Mouse (Mus musculus): ENCODE measurements around the gene Irgq. TPM values are rescaled to one million over a fixed set of nuclear protein-coding genes. Genes with fewer than 3 reads are reported as not detected.

Irgq gene
- total and polyA plus RNA-seq, 3 experiments: 12.9 to 17.4 (median 16.1) TPM

DNA sequence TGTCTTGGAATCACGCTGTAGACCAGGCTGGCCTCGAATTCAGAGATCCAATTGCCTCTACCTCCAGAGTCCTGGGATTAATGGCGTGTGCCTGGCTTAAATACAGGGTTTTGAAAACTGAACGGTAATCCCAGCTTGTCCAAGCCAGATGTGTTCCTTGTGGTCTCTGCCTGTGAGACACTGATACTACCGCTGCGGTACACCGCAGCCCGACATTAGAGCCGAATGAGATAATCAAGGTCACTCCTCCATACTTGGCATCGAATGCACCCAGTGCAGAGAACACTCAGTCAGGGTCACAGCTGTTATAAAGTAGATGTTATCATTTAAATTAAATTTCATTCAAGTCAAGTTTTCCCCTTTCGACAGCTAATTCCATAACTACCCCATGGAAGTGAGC is 1.6 kb upstream of the Irgq start:
- Histone ChIP-seq H3K27me3 (ENCODE audit: control insufficient read depth, insufficient read depth, low read length) (no peaks in the 10 kb centered on the region), H3K4me1 (ENCODE audit: control insufficient read depth, insufficient read depth, low read length) (peaks cover 2% of the 10 kb centered on the region; the same call in 1 of the 2 replicates), H3K36me3 (ENCODE audit: control insufficient read depth, insufficient read depth, low read length) (peaks cover 3% of the 10 kb centered on the region; the same call in 1 of the 2 replicates), H3K9ac (ENCODE audit: low read depth, low read length) (no peak overlapping the region), H3K79me2 (replicated peaks; ENCODE audit: control insufficient read depth, insufficient read depth, low read length) (no peaks in the 10 kb centered on the region; the same call in 1 of the 2 replicates), H3K27ac (no peak overlapping the region; the same call in 1 of the 2 replicates), H3K4me3 (no peak overlapping the region)
- 66% methylated on average over 11 of the region's 11 CpGs for WGBS
- no peak for DNase-seq
- TF ChIP-seq EP300 (IDR thresholded peaks at IDR 0.05; ENCODE audit: insufficient read depth, low read depth, low read length) (no peak), POLR2A (IDR thresholded peaks at IDR 0.05; ENCODE audit: insufficient read depth, low read depth, low read length) (no peak), CTCF (IDR thresholded peaks at IDR 0.05) (no peak)
- intact Hi-C loops (cut with DNase I): loop anchor here (5.0 kb wide), 1 partner anchor 57 kb away; no protein-coding TSS in a partner anchor

DNA sequence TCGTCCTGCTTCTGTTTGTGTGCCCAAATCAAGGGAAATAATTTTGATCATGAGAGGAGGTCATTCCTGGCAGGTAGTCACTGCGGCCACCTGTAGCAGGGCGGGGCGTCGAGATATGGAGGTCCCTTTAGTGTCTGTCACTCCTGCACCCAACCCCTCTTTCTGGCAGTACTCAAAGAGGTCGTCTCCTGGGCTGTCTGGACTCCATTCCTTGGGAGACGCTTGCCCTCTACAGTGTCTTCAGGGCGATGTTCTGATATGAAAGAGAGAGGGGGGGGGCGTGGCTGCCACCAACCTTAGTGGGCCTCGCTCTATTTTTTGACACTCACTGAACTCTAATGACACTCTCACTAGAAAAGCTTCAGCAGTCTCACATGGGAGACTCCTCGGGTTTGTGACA is 909 bp upstream of the Irgq start:
- intact Hi-C loops (cut with DNase I): loop anchor here (5.0 kb wide), 1 partner anchor 57 kb away; no protein-coding TSS in a partner anchor
- Histone ChIP-seq H3K36me3 (ENCODE audit: control insufficient read depth, insufficient read depth, low read length) (peaks cover 3% of the 10 kb centered on the region; the same call in 1 of the 2 replicates), H3K4me1 (ENCODE audit: control insufficient read depth, insufficient read depth, low read length) (peaks cover 2% of the 10 kb centered on the region; the same call in 1 of the 2 replicates), H3K79me2 (replicated peaks; ENCODE audit: control insufficient read depth, insufficient read depth, low read length) (peaks cover 2% of the 10 kb centered on the region; the same call in 1 of the 2 replicates), H3K27me3 (ENCODE audit: control insufficient read depth, insufficient read depth, low read length) (no peaks in the 10 kb centered on the region), H3K9ac (ENCODE audit: low read depth, low read length) (peak overlapping the region; percentile 77), H3K4me3 (peak overlapping the region; percentile 61), H3K27ac (peak overlapping the region; percentile 86)
- DNase-seq: no peak
- WGBS: 39% methylated on average over 11 of the region's 11 CpGs
- no peak for TF ChIP-seq CTCF (IDR thresholded peaks at IDR 0.05)
- TF ChIP-seq EP300 (IDR thresholded peaks at IDR 0.05; ENCODE audit: insufficient read depth, low read depth, low read length): no peak
- TF ChIP-seq POLR2A (IDR thresholded peaks at IDR 0.05; ENCODE audit: insufficient read depth, low read depth, low read length): no peak

DNA sequence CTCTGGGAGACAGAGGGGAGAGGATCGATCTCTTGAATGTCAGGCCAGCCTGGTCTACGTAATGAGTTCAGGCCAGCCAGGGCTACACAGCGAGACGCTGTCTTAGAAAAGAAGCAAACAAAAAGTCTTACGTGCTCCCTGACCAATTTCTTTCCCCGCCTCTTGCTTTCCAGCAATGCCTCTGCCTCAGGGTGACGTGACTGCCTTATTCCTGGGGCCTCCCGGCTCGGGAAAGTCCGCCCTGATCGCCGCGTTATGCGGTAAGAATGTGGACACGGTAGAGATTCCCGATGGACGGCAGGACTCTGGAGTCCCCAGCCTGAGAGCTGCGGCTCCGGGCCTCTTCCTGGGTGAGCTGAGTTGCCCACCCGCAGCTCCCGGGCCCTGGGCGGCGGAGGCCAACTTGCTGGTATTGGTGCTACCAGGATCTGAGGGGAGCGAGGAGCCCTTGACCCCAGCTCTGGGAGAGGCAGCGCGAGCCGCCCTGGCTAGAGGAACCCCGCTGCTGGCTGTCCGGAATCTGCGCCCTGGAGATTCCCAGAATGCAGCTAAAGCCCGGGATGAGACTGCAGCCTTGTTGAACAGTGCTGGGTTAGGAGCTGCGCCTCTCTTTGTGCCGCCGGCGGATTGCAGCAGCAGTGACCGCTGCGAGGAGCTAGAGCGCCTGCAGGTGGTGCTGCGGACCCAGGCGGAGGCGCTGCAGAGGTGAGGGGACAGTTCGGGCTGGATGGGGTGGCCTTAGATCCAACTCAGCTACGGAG is 902 bp downstream of the Irgq start:
- H3K9ac ChIP-seq (ENCODE audit: low read depth, low read length): peak overlapping the region; percentile 67
- TF ChIP-seq POLR2A (IDR thresholded peaks at IDR 0.05; ENCODE audit: insufficient read depth, low read depth, low read length): no peak
- TF ChIP-seq CTCF (IDR thresholded peaks at IDR 0.05): peak; percentile 89
- DNase-seq: peak; percentile 78 to 80
- peaks cover 3% of the 10 kb centered on the region; the same call in 1 of the 2 replicates for H3K36me3 ChIP-seq (ENCODE audit: control insufficient read depth, insufficient read depth, low read length)
- H3K27me3 ChIP-seq (ENCODE audit: control insufficient read depth, insufficient read depth, low read length): no peaks in the 10 kb centered on the region
- WGBS: 2% methylated on average over 43 of the region's 43 CpGs
- H3K4me1 ChIP-seq (ENCODE audit: control insufficient read depth, insufficient read depth, low read length): peaks cover 2% of the 10 kb centered on the region; the same call in 1 of the 2 replicates
- H3K4me3 ChIP-seq: peak overlapping the region; percentile 61
- H3K27ac ChIP-seq: peak overlapping the region; percentile 86
- H3K79me2 ChIP-seq (replicated peaks; ENCODE audit: control insufficient read depth, insufficient read depth, low read length): peaks cover 2% of the 10 kb centered on the region; the same call in 1 of the 2 replicates
- intact Hi-C loops (cut with DNase I): loop anchor here (5.0 to 10.0 kb wide), 3 partner anchors 61 to 443 kb away; partner anchors contain the start of gene Rabac1

DNA sequence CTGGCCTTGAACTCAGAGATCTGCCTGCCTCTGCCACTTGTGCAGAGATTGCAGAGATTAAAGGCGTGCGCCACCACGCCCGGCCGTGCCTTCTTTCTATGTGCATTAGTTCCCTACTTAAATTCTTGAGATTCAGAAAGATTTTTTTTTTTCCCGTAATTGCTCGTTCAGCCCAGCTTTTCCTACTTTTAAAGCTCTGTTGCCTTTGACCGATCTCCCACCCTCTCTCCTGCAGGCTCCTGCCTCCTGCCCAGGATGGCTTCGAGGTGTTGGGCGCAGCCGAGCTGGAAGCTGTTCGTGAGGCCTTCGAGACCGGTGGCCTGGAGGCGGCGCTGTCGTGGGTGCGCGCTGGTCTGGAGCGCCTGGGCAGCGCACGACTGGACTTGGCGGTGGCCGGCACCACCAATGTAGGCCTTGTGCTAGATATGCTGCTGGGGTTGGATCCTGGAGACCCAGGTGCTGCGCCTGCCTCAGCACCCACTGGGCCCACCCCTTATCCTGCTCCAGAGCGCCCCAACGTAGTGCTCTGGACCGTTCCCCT is 2.6 kb downstream of the Irgq start:
- Histone ChIP-seq H3K9ac (ENCODE audit: low read depth, low read length) (no peak overlapping the region), H3K4me3 (no peak overlapping the region), H3K4me1 (ENCODE audit: control insufficient read depth, insufficient read depth, low read length) (peaks cover 2% of the 10 kb centered on the region; the same call in 1 of the 2 replicates), H3K27ac (no peak overlapping the region), H3K36me3 (ENCODE audit: control insufficient read depth, insufficient read depth, low read length) (peaks cover 3% of the 10 kb centered on the region; the same call in 1 of the 2 replicates), H3K27me3 (ENCODE audit: control insufficient read depth, insufficient read depth, low read length) (no peaks in the 10 kb centered on the region), H3K79me2 (replicated peaks; ENCODE audit: control insufficient read depth, insufficient read depth, low read length) (peaks cover 2% of the 10 kb centered on the region; the same call in 1 of the 2 replicates)
- DNase-seq: no peak
- 87% methylated on average over 26 of the region's 28 CpGs for WGBS
- intact Hi-C loops (cut with DNase I): loop anchor here (5.0 to 10.0 kb wide), 3 partner anchors 59 to 442 kb away; partner anchors contain the start of gene Rabac1
- TF ChIP-seq POLR2A (IDR thresholded peaks at IDR 0.05; ENCODE audit: insufficient read depth, low read depth, low read length) (no peak), CTCF (IDR thresholded peaks at IDR 0.05) (no peak), EP300 (IDR thresholded peaks at IDR 0.05; ENCODE audit: insufficient read depth, low read depth, low read length) (no peak)

DNA sequence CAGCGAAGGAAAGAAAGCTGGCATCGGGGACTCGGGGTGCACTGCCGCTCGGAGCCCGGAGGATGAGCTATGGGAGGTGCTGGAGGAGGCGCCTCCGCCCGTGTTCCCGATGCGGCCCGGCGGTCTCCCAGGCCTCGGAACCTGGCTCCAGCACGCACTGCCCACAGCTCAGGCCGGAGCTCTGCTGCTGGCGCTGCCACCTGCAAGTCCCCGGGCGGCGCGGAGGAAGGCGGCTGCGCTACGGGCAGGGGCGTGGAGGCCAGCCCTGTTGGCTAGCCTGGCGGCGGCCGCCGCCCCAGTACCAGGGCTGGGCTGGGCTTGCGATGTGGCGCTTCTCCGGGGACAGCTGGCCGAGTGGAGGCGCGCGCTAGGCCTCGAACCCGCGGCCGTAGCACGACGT is 3.3 kb downstream of the Irgq start:
- TF ChIP-seq POLR2A (IDR thresholded peaks at IDR 0.05; ENCODE audit: insufficient read depth, low read depth, low read length) (no peak), EP300 (IDR thresholded peaks at IDR 0.05; ENCODE audit: insufficient read depth, low read depth, low read length) (no peak), CTCF (IDR thresholded peaks at IDR 0.05) (no peak)
- Histone ChIP-seq H3K4me3 (no peak overlapping the region), H3K9ac (ENCODE audit: low read depth, low read length) (no peak overlapping the region), H3K4me1 (ENCODE audit: control insufficient read depth, insufficient read depth, low read length) (peaks cover 2% of the 10 kb centered on the region; the same call in 1 of the 2 replicates), H3K27ac (no peak overlapping the region), H3K79me2 (replicated peaks; ENCODE audit: control insufficient read depth, insufficient read depth, low read length) (peaks cover 2% of the 10 kb centered on the region; the same call in 1 of the 2 replicates), H3K27me3 (ENCODE audit: control insufficient read depth, insufficient read depth, low read length) (no peaks in the 10 kb centered on the region), H3K36me3 (ENCODE audit: control insufficient read depth, insufficient read depth, low read length) (peaks cover 3% of the 10 kb centered on the region; the same call in 1 of the 2 replicates)
- no peak for DNase-seq
- intact Hi-C loops (cut with DNase I): loop anchor here (5.0 to 10.0 kb wide), 3 partner anchors 58 to 441 kb away; partner anchors contain the start of gene Rabac1
- WGBS: 75% methylated on average over 42 of the region's 42 CpGs

Measured in heart, adult 2 months (tissue).